Mouse (Mus musculus) stomach, postnatal 0 days (tissue): ENCODE results near the gene Ptpa.

Experiments
- CTCF ChIP-seq: IDR thresholded peaks from 2 replicates; pipeline ENCODE4 v1.5.1; 2016; ENCODE audit warnings: antibody characterized with exemption, low read depth, mild to moderate bottlenecking, moderate library complexity
- EP300 ChIP-seq: optimal IDR thresholded peaks from 2 replicates; pipeline ENCODE3; 2016; ENCODE audit warnings: antibody characterized with exemption

DNA sequence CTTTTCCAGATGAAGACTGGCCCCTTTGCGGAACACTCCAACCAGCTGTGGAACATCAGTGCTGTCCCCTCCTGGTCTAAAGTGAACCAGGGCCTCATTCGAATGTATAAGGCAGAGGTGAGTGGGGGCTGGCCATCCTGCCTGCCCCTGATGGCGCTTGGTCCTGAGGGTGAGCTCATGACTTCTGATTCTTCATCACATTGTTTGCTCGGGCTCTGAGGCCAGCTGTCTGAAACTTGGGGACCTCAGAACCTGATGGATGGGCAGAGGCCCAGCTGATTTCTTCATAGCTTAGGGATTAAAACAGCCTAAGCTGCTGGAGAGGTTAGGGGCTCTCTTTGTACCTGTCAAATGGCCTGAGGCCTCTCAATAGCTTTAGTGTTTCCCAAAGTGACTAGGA is 27.4 kb downstream of the Ptpa start:
- TF ChIP-seq CTCF (no peak; the same call in 1 of the 2 replicates), EP300 (no peak)
